Mouse (Mus musculus): ENCODE data around the gene Slit3. TPM values are rescaled to one million over a fixed set of nuclear protein-coding genes. Genes with fewer than 3 reads are reported as not detected.

The Slit3 gene
- total RNA-seq, 2 experiments from 2014 or later: not detected

DNA sequence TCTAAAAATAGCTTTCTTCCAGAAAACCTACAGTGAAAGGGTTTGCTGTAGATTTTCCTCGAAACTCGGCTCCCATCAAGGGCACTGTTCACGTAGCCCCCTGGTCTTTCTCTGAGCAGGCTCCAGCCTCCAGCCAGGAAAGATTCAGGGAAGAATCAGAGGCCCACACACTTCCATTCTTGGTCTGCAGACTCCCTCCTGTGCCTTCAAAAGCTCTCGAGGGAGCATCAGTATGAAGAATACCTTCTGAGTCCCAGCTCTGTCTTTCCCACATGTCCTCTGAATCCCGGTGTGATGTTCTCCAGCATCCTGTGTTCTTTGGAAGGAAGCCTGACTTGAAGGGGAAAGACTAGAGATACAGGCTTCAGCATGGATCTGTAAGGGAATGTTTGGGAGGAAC lies 461.6 kb downstream of the Slit3 start:
- no peak for ATAC-seq (replicated peaks; ENCODE audit: low FRiP score, low TSS enrichment, poor library complexity, severe bottlenecking)

DNA sequence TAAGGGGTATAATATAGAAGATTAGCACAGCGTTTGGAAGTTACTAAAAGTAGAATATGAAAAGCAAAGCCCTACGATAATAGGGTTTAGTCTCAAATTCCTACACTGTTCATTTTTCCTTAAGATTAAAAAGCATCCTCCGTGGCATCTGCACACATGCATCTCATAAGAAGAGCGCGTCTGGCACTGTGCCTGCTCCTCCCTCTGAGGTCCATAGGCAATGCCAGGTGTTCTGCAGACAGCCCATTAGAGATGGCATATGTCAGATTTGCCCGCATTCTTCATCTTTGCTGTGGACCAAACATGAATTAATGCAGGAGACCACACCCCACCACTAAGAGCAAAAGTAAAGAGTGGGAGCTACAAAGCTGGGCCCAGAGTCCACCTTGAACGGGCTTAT lies 462.6 kb downstream of the Slit3 start:
- ATAC-seq (replicated peaks; ENCODE audit: low FRiP score, low TSS enrichment, poor library complexity, severe bottlenecking): no peak

DNA sequence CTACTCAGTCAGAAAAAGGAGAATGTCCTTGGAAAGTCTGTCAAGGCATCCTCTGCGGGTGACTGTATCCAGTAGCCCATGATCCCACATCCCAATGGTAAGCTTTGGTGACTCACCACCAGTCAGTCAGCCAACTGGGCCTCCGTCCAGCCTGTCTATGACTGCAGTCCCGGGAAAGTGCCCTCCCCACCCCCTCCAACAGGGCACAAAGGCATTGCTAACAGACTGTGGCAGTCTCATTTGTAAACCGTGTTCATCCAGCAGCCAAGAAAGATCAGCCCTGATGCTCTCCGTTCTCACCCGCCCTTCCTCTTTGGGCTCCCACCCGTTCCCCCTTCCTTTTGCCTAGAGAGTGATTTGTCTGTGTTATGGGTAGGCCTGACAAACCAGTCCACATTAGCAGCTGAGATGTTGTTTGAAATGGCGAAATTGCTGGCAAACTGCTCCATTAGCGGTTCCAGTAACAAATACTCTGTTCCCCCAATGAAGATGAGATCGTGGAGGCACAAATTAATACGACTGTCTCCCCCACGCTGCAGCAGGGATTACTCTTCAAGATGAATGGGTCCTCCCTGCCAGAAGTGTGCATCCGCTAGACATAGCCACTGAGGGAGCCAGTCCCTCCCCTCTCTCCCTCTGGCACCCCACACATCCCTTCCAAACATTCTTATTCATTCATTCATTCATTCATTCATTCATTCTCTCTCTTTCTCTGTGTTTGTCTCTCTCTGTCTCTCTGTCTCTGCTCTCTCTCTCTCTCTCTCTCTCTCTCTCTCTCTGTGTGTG lies 466.3 kb downstream of the Slit3 start:
- no peak for ATAC-seq (replicated peaks; ENCODE audit: low FRiP score, low TSS enrichment, poor library complexity, severe bottlenecking)

DNA sequence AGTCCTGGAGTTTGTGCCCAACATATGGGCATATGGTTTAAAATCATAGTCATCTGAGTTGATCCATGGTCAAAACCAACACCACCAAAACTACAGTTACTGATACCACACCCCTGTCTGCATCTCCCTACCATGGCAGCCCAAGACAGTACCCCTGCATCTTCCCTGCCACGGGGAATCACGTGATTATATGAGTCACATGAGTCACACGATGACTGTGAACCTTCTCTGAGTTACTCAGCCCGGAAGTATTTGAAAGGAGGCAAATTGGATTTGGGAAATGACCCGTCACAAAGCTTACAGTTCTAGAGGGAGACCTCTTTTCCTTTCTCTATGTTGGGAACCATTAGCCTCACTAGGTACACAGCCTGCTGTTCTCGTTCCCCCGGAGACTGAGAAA lies 468.9 kb downstream of the Slit3 start:
- ATAC-seq (replicated peaks; ENCODE audit: low FRiP score, low TSS enrichment, poor library complexity, severe bottlenecking): no peak

DNA sequence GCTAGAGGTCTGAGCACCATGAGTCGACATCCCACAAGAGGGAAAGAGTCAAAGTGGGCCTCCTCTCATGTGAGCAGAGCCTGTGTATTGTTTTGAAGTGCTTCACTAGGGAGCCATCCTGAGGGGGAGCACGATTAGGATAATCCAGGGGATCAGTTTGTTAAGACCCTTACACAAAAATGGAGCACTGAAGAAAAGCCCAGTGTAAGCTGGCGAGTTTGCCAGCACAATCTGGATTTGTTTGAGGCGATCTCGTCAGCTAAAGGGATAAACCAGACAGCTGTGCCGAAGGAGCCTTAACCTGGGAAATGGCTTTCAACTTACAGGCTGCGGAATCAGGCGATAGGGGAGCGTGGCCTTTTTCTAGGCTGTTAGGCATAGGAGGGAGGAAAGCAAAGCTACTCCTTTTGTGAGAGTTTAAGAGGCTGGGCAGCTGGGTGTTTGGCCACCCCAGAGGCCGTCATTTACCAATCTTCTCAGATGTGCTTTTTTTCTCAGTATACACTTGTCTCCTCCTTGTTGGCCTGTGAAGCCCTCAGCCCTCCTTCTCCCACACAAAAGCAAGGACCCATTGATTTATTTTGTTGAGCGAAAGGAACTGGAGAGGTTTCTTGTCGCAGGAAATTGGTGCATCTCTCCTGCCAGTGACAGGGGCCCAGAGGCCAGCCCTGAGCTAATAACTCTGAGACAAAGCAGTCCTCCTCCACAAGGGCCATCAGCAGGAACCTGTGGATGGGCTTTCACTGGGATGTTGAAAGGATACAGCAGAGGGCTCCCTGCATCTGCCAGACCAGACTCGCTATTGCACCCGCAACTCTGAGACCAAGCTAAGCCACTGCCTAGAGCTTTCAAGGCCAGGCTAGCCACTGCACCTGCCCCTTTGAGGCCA lies 472.4 kb downstream of the Slit3 start:
- ATAC-seq (replicated peaks; ENCODE audit: low FRiP score, low TSS enrichment, poor library complexity, severe bottlenecking): no peak

DNA sequence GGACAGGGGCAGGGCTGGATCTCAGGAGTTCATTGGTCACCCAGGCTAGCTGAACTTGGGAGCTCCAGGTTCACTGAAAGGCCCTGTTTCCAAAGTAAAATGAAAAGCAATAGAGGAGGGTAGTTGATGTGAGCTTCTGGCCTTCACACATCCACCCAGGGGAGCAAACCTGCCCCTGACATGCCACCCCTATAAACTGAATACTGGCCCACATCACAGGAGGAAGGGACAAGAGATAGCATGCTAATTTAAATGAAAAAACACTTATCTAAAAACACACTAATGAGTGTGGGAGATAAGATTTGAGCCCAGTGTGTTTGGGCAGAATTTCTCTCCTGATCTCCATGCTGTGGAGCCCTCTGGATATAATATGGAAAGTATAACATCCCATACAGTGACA lies 475.0 kb downstream of the Slit3 start:
- ATAC-seq (replicated peaks; ENCODE audit: low FRiP score, low TSS enrichment, poor library complexity, severe bottlenecking): no peak

DNA sequence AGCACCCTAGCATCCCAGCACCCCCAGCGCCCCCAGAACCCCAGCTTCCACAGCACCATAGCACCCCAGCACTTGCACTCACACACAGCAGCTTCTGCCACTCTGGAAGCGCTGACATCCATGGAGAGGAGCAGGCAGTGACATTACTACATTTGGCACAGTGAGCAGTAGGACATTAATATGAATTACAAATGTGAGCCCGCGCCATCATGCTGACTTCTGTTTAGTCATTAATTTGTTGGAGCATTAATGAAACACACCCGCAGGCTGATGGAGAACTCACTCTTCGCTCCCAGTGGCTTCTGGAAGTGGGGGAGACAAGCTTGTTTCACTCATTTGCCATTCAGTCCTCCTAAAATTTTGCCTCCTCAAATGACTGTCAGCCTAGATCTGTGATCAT lies 476.9 kb downstream of the Slit3 start:
- no peak for ATAC-seq (replicated peaks; ENCODE audit: low FRiP score, low TSS enrichment, poor library complexity, severe bottlenecking)

DNA sequence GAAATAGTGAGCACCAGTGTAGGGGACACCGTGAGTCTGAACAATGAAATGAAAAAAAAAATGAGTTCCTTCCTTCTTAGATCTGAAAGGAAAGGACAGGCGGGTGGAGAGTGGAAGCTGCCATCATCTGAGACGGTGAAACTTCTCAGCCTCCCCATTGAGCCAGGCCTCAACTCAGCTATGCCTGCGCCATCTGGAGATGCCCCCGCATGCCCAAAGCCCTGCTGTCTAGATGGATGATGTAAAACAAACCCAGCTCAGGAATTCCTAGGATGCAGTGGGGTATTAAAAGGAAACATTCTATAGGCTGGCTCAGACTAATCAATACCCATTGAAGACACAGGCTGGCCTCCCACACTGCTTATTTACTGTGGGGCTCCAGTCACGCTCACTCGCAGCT lies 477.7 kb downstream of the Slit3 start:
- no peak for ATAC-seq (replicated peaks; ENCODE audit: low FRiP score, low TSS enrichment, poor library complexity, severe bottlenecking)

DNA sequence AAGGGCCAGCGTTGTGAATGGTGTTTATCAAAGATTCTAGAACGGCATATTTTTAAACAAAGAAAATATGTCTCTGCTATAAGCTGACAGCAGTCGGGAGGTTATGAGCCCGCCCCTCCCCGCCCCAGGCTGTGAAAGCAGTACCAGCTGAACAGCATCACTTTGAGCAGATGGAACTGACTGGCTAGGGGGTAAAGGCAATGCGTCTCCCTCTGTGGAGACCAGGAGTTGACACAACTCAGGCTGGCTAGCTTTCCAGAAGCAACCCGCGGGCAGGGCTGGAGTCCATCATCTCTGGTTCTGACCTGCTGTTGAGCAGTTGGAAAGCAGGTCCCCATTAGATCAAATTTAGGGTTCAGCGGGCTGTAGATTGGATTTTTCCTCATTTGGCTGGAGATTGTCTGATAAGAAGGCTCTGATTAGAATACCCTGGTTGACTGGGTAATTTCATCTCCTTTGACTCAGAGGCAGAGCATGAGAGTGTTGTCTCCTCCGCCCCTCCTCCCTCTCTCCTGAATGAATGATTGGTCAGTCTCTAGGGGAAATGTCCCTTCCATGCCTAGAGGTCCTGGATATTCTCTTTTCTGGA lies 480.7 kb downstream of the Slit3 start:
- ATAC-seq (replicated peaks; ENCODE audit: low FRiP score, low TSS enrichment, poor library complexity, severe bottlenecking): no peak

DNA sequence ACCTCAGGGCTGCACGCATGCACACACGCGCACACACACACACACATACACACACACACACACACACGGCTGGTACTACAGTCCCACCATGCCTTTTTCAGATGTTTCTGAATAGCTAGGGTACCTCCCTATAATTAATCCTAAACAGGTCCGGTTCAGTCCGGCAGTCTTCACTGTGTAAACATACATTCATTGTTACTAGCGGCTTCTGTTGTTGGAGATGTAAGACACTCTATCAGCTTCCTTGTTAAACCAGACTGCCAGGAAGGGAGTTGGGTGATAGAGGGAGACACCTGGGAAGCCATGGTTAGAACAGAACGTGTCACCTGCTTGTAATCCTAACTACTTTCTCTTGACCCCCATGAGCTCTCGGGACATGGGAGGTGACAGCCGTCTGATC lies 481.6 kb downstream of the Slit3 start:
- ATAC-seq (replicated peaks; ENCODE audit: low FRiP score, low TSS enrichment, poor library complexity, severe bottlenecking): no peak

DNA sequence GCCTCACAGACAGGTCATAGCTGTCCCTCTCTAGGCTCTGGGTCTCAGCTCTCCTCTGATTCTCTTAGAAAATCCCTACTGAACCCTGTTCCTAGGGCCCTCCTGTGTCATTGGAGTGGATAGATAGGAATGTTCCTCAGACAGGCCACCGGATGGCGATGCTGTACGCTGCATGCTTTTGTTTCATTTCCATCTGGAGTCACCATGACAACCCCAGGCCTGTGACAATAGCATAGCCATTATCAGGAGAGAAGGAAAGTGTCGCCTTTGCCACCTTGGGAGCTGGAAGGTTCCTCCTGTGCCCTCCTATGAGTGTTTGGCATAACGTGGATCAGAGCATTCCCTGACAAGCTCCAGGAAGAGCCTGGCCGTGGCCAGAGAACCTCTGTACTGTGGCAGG lies 482.9 kb downstream of the Slit3 start:
- no peak for ATAC-seq (replicated peaks; ENCODE audit: low FRiP score, low TSS enrichment, poor library complexity, severe bottlenecking)

DNA sequence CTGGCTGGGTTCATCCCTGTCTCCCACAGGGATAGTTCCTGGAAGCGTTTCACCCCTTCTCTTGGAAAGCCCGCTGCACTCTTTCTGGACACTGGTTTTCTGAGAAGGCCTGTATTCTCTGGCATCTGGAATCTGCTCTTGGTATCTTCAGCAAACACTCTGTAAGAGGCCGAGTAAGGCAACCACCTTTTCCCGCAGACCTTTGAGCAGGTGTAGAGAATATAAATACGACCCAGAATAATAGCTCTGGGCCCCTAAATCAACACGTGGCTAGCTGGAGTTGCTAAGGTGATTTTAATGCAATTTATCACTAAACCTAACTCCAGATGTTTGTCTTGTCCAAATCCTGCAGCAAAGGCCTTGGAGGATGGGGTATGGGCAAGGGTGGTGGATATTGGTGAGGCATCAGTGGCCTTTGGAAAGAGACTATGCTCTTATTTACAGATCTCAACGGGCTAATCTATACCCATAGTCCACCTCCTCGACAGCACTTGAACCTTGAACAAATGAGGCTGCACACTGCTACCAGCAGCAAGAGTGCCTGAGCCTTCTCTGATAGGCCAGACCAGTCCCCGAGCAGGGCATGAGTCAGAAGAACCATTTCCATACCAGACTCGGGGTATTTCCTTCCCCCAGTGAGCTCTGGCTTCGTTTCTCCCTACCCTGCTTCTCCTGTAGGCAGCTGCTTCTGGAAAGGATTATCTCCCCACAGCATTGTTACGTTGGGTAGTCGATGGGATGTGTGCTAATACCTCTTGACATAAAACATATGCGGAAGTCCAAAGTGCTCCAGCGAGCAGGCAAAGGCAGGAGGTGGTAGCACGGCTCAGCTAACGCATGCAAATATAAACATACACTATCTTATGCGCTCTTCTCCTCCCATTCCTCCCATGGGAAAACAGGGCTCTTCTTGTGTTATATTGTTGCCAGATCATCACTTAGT lies 484.1 kb downstream of the Slit3 start:
- ATAC-seq (replicated peaks; ENCODE audit: low FRiP score, low TSS enrichment, poor library complexity, severe bottlenecking): no peak

DNA sequence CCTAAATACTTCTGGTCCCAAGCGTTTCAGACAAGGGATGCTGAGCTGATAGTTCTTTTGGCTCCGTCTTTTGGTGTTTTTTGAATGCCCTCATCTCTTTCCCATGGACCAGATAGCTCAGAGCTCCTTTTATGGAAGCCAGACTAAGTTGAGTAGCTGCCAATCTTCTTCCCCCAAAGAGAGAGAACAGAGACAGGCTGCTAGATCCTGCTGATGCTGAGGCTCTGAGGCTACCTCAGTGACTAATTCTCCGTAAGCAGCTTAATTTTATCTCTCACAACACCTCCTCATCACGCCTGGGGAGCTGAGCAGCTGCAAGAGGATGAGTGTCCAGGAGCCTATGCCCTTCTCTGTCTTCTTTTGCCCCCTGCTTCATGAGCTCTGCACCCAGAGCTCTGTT lies 486.2 kb downstream of the Slit3 start:
- ATAC-seq (replicated peaks; ENCODE audit: low FRiP score, low TSS enrichment, poor library complexity, severe bottlenecking): no peak

DNA sequence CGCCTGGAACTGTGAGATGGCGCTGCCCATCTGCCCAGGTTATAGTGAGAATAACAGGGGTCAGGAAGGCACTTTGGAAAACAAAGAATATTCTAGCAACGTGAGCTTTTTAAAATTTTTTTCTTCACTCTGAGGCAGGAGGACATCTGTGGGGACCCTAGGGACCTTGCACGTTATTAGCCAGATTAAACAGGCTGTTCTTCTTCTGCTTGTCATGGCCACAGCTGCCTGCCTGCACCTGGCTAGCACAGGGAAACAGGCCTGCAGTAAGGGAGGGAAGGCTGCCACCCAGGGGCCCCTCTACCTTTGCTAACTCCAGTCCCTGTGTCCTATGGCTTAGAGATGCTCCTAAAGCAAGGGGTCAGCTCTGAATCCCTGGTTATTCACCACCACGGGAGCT lies 487.8 kb downstream of the Slit3 start:
- ATAC-seq (replicated peaks; ENCODE audit: low FRiP score, low TSS enrichment, poor library complexity, severe bottlenecking): no peak

DNA sequence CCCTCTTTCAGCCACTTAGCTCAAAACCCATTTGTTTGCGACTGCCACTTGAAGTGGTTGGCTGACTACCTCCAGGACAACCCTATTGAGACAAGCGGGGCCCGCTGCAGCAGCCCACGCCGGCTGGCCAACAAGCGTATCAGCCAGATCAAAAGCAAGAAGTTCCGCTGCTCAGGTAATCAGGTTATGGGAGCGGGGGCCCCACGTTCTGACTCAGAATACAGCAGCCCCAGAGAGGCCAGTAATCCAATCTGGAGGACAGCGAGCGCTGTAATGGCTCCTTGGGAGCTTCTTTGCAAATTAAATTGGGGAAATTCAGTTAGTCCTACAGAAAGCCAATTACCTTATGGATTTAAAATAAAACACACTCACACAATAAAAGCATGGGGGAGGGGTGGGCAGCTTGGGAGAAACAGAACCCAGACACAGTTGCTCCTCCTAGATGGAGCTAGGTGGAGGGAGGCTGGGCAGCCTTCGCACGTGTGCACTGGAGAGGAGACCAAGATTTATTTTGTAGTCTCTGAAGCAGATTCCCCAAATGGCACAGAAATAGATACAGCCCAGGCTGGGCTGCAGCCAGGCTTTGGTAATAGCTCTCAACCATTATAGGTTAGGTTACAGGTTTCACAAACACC lies 491.4 kb downstream of the Slit3 start:
- ATAC-seq (replicated peaks; ENCODE audit: low FRiP score, low TSS enrichment, poor library complexity, severe bottlenecking): no peak

DNA sequence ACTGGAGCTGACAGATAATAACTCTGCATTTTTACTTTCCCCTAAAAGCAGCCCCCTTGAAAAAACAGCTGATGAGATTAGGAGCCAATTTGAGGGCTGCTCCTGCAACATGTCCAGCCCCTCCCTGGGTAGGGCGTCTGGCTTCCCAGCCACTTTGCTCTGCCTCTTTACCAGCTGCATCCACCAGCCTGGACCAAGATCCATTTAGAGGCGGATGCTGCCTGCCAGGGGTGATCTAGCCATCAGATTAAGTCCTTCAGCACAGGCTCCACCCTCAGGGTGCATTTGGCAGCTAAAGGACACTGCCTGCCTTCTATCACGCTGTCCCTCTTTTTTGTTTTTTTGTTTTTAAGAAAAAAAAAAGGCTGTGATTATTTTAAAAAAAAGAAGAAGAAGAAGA lies 493.5 kb downstream of the Slit3 start:
- ATAC-seq (replicated peaks; ENCODE audit: low FRiP score, low TSS enrichment, poor library complexity, severe bottlenecking): no peak

DNA sequence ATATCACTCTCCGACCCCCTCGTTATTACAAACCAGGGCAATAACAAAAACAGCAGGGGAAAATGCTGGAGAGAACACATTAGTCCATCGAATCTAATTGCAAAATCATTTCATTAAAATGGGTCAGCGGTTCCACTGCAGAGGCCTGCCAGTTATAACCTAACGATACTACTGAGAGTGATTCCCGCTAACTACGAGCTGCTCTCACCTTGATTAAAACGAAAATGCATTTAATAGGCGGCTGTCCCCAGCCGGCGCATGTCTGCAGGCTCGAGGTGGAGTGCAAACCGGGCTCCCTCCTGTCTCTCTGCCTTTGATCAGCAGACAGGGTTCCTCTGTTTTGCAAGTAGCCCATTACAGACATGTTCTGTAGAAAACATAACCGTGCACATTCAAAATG lies 498.4 kb downstream of the Slit3 start:
- no peak for ATAC-seq (replicated peaks; ENCODE audit: low FRiP score, low TSS enrichment, poor library complexity, severe bottlenecking)

DNA sequence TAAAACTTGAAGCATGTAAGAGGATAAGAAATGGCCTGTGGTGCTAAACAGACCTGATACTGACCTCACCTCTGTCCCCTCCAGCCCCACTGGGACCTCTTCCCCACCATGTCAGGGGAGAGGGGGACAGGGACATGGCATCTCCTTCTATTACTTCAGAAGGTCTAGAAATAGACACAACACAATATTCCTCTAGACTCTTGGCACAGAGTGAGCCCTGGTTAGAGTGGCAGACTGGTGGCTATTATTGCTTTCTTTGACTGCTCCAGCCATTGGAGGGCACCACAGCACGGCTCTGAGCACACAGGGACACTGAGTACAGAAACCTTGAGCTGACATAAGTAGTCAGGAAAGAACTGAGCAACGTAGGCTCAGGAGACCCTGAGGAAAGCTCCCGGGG lies 501.7 kb downstream of the Slit3 start:
- no peak for ATAC-seq (replicated peaks; ENCODE audit: low FRiP score, low TSS enrichment, poor library complexity, severe bottlenecking)

Data from megakaryocyte-erythroid progenitor cell, adult 5-6 weeks (primary cell).